Mouse (Mus musculus) T-helper 17 cell (primary cell): Measurements from ENCODE around the gene Catip.
"Not testable (repeated sequence)": the region's sequence is repeated elsewhere in the genome, so short reads cannot be mapped to it uniquely, and the experiment has no call there.

ENCODE experiments used
- in situ Hi-C, 2 experiments: fragments of 300-600 bp; cut with MboI, MseI; formaldehyde crosslinking; loops; 1 replicate in 1 of 2; 2 replicates in 1 of 2; pipeline ENCODE4 v1.15.1; 2025; ENCODE audit warnings: high pct_unique_total_duplicates in 2 of 2

Catip gene

DNA sequence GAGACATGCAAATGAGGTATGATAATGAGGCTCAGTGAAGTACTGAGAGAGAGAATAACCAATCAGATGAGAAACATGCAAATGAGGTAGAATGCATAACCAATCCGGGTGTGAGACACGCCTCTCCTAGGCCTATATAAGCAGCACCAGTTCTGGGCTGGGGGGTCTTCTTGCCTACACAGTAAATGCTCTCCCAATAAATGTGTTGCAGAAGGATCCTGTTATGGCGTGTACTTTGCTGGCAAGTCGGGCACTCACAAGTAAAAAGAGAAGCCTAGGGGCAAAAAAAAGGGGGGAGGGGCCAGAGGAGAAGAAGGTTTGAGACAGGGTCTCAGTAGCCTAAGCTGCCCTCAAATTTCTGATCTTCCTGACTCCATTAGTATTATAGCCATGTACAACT is 20.9 kb upstream of the Catip start:
- in situ Hi-C loops: not testable (repeated sequence)

DNA sequence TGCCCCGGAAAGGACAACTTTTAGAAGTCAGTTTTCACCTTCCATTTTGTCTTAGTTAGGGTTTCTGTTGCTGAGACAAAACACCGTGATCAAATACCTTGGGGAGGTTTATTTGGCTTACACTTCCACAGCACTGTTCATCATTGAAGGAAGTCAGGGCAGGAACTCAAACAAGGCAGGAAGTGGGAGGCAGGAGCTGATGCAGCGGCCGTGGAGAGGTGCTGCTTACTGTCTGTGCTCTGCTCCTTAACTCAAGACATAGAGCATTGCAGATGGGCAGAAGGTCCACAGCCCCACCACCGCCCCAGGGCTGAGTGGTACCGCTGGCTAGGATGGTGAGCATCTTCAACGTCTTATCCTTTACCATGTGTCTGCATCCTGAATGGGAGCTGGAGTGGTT is 20.0 kb upstream of the Catip start:
- in situ Hi-C loops: no loop called here

DNA sequence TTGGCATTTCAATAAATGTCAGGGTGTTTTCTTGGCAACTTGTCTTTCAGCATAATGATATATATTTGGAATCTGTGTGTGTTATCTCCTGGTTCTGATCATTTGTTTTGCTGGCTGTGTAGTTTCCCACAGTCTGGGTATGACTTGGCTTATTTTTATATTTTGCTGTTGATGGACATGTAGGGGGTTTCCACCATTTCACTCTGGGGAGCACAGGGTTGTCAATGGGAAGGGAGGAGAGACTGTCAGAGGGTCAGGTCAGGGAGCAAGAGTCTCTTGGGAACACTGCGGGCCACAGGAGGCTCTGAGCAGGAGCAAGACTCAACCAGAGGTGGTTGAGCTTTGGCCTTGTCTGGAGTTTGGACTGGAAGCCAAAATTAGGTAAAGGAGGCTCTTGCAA is 19.6 kb upstream of the Catip start:
- in situ Hi-C loops: no loop called here

DNA sequence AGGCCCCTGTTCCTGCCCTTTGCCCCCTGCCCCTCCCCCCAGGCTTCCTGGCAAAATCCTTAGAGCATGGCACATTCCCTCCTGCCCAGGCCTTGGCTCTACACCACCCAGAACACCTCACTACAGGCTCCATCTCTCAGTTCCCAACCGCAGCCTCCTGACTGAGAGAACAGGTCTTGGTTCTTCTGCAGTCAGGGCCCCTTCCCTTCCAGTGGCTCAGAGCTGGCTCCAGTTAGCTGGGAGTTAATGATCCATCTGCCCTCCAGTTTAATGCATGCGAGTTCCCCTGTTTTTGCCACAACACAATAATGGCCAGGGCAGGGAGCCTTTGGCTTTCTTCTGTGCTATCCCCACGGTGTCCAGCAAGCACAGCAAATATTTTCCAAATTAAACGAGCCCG is 18.7 kb upstream of the Catip start:
- in situ Hi-C loops: no loop called here

DNA sequence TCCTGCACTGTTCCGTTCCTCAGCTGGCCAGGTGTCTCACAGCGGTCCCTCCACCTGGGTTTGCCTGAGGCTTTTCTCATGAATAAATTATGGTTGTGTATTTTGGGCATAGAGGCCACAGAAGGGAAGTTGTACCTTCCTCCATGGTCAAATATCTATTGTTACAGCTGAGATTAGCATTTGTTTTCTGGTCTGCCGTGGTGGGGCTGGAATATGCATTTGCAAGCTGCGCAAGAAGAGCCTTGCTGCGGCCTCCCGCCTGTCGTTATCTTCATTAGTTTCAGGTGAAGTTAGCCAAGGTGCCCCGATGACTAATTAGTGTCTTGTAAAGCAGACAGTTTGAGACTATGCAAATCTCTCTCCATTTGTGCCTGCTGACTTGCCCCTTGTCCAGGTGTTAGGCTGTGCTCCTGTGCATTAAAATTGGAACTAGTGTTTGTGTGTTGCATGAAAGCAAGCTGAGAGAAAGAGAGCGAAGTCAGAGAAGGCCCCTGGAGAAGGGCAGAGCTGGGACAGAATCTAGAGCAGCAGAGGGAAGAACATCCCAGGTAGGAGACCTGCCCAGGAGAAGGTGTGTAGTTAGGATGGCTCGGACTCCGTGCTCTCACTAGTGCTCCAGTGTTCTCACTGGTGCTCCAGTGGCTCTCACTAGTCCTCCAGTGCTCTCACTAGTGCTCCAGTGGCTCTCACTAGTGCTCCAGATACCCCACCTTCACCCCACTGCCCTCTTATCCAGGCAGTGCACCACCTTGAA is 17.6 kb upstream of the Catip start:
- in situ Hi-C loops: no loop called here

DNA sequence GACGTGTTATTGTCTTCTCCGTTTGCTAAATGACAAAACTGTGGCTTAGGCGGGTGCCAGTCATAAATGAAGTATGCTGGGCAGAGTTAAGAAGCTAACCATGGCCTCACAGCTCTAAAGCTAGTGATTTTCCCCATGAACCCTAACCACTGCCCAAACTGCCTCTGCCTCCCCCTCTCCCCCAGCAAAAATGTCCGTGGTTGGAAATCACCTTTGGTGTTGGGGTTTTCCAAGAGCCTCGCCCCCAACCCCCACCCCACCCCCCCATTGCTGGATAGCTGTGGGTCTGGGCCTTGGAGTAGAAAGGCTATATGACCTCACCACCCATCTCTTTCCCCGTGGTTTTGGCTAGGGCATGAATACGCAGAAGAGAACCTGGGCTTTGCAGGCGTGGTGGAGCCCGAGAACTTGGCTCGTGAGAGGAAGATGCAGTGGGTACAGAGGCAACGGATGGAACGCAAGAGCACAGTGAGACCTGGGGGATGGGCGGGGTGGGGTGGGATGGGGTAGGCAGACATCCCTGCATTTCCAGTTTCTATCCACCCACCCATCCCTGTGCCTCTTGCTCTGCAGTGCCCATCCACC is 10.6 kb upstream of the Catip start:
- in situ Hi-C loops: no loop called here

DNA sequence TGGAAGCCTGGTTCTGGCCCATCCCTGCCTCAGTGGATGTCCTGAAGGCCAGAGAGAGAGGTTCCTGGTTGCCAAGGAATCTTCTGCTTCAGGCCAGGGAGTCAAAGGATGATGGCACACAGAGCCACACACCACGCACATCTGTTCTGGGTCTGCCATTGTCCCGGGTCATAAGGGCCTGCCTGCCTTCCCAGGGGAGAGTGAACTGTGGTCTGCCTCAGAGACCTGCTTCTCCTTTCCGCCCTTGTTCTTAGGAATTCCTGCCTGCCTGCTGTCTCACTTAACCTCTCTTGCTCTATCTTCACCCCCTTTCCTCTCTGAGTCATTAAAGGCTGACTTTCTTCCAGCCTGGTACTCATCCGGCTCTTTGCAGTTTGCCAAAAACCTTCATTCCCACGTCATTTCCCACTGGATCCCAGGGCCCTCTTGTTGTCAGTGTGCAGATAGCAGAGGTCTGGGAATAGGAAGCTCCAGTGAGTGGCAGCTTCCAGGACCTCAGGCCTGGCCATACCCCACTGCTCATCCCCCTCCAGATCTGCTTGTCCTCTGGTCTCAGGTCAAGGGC is 9.3 kb upstream of the Catip start:
- in situ Hi-C loops: no loop called here

DNA sequence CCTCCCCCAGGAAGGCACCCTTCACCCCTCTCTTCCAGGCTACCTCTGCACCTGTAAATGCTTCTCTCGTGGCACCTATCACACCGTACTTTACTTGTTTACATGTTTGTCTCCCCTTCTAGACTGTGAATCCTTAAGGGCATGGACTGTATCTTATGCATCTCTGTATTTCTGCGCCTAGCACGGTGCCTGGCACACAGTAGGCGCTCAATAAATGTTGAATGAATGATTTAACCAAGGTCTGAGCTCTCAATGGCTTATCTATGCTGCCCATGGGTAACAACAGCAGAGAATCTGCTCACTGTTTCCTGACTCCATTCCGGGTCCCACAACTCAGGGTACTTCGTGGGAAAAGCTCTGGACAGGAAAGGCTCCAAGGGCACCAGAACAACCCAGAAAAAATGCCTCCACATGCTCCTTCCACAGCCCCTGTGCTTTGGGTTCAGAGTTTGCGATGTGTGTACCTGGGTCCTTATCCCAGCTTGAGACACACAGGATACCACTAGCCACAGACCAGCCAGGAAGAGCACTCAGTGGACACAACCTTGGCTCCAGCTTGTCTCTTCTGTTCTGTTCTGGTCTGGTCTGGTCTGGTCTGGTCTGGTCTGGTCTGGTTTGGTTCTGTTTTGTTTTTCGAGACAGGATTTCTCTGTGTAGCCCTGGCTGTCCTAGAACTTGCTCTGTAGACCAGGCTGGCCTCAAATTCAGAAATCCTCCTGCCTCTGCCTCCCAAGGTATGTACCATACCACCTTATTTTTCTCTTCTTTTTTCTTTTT is 8.3 kb upstream of the Catip start:
- in situ Hi-C loops: no loop called here

DNA sequence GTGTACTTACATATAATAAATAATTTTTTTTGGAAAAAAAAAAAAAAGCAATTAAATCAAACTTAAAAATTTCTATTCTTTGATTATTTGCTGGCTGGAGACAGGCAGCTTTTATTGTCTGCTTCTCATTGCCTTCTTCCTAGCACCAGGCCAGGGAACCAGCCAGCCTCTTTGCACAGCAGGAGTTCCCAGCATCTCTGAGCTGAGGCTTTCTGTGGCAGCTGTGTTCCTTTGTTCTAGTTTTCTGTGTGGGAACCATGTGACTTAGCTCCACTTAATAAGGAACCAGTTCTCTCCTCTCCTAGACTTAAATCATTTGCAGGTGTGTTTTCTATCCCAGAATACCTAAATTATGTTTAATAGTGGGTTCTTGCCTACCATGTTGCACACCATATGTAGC is 4.4 kb upstream of the Catip start:
- in situ Hi-C loops: no loop called here

DNA sequence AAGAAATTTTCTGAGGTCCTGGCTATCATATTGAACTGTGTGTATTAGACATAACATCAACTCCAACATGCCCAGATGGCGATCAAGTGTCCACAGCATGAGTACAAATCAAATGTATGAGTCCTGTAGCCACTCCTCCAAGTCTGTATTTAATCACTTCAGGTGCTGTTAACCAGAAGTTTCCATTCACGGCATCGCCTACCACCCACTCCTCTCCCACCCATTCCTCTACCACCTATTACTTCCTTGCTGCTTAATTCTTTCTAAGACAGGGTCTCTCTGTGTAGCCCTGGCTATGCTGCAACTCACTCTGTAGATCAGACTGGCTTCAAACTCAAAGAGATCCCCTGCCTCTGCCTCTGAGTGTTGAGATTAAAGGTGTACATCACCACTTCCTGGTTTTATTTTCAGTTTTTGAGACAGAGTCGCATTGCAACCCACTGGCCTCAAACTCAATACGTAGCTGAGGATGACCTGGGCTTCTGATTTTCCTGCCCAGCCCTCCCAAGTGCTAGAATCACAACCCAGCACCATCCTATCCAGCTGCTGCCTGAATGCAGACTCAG is 1.9 kb upstream of the Catip start:
- in situ Hi-C loops: no loop called here

DNA sequence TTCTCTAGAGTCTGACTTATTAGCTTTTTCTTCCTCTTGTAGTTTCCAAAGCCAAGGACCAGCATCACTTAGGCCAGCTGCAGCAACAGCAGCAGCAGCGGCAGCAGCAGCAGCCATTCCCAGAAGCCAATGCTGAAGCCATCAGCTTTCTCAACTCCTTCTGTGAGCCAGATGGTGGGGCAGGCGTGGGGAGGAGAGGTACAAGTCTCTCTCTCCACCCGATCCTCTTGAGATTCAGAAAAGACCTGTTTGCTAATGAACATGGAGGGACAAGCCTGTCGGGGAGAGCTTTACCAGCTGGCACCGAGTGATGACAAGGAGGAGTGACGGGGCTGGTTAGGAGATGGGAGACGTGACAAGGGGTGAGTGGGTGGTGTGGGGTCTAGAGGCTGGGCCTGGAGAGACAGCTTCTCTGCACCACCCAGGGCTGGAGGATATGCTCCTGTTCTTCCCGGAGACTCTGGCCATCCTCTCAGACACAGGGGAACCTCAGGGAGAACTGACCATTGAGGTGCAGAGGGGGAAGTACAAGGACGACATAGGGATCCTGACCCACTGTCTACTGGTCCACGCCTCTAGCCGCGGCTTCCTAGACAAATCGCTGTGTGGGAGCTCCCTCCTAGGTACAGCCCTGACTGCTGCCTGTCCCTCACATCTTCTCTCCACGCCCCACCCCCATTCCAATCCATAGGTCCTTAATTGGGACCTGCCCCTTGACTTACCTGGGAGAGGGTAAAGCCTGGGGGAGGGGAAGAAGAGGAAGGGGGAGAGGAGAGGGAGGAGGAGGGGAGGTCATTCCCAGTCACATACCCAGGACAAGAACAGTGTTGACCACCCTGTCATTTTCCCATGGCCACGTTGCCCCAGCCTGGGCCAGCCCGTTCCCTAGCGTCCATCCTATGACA is 669 bp downstream of the Catip start:
- in situ Hi-C loops: no loop called here

DNA sequence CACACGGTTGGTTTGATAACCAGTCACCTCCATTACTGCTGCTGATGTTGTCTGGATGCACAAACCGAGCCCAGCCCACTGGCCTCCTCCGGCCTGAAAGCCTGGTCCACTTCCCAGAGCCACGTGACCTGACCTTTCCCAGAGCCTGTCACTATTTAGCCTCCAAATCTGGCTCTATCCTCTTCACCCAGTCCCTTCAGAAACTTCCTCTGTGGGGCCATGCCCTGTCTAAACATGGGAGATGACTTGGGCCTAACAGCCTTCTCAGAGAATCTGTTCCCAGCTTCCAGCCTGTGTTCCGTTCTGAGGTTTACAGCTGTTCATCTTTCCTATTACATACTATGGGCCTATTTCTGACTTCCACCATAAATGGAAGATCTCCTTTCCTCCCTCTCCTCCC is 1.5 kb downstream of the Catip start:
- in situ Hi-C loops: no loop called here

DNA sequence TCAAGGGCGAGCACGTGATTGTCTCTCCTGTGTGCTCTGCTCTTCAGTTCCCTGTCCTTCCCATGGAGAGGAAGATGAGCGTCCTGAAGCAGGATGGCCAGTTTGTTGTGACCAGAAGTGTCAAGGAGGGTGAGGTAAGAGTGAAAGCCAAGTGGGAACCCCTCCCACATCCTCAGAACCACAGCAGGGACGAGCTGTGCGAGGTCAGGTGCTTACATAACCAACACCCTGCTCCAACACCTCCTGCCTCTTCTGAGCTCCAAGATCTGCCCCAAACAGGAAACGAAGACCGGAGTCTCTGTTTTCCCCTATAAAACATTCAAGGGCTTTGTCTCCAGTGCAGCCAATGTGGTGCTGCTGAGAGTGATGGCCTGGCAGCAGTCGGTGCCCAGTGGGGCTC is 2.4 kb downstream of the Catip start:
- in situ Hi-C loops: no loop called here

DNA sequence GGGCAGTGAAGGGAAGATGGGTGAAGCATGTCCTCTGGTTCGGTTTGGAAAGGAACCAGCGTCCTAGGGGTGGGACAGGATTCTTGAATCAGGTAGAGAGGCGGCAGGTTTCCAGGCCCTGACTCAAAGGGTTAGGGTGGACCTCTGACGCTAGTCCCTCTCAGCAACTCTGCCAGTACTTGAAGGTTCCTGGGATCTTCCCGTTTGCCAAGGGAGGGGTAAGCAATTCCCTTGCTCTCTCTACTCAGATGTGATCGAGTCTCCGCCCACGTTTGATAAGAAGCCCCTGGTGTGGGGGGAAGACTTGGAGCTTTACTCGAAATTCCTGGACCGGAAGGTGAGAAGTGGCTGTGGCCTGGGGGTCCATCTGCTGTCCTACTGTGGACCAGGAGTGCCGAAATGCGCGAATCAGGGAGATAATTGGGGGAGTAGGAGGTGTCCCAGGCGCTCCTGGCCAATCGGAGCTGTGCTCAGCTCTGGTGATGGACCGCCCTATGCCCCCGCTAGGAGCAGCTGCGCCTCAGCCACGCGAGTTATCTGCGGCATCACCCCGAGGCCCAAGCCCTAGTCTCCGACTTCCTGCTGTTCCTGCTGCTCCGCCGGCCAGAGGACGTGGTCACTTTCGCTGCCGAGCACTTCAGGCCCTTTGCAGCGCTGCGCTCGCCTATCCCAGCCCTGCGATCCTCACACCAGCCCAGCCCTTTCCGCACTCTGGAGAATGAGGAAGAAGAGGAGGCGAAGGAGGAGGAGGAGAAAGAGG is 6.2 kb downstream of the Catip start:
- in situ Hi-C loops: no loop called here

DNA sequence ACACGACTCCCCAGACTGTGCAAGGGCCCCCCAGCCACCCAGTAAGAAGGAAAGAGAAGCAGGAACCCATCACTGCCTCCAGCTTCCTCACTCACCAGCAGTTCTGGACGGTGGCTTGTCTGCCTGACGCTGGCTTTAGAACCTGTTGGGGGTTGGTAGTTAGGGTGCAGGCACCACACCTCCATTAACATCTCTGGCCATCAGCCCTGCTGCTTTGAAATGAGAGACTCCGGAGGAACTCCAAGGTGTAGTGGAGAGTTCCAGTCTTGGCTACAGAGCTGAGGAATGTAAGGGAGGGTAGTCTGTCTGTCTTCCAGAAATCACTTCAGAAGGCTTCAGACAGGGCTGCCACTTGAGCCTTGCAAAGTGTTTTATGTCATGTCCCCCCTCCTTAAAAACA is 8.1 kb downstream of the Catip start:
- in situ Hi-C loops: no loop called here

DNA sequence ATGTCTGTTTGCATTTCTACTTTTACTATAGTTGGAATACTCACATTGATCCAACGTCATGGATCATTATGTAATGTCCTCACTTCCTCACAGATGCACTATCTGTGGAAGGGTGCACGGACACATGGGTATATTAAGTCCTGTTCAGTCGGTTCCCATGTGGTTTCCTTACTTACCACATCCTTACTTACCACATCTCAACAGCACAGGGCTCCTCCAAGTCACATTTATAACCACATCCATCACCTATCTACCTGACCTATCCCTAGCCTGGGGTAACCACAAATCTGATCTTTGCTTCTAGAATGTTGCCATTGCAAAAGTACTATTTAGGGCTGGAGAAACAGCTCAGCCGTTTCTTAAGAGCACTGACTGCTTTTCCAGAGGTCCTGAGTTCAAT is 11.5 kb downstream of the Catip start:
- in situ Hi-C loops: no loop called here

DNA sequence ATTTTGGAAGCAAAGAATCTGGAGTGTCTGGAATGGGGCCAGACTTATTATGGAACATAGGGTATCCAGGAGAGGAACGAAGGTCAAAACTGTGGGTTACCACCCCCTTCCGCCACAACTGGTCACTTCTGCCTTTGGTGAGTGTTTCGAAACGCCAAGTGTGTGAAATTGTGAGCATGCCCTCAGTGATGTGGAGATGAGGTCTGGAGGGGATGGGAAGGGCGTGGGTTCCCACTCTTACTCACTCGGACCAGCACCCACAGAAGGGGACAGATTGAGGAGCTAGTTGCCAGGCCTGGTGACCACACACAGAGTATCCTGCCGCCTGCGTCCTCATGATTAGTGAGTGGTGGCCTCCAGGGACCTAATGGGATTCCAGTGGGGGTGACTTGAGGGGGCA is 13.1 kb downstream of the Catip start, which contains the start of gene Slc11a1:
Gene Slc11a1 (plus strand): TSS at position 216 of the 400 bp plus-strand sequence.
- in situ Hi-C loops: loop anchor here (25.0 kb wide), 2 partner anchors 88 to 1112 kb away; partner anchors contain the start of genes Aamp (in 1 of the 2), Chpf (in 1 of the 2), Gpbar1 (in 1 of the 2) and Pnkd (in 1 of the 2)

DNA sequence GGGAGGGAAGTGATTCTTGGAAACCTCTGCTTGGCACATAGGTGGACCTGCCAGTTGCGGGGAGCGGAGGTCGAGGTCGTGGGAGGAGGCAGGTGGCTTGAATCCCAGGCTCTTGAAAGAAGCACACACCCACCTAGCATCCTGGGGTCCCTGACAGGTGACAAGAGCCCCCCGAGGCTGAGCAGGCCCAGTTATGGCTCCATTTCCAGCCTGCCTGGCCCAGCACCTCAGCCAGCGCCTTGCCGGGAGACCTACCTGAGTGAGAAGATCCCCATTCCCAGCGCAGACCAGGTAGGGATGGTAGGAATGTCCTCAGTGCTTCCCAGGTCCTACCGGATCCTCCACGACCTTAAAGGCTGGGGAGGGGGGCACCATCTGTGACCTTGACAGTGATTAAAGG is 13.7 kb downstream of the Catip start:
- in situ Hi-C loops: loop anchor here (25.0 kb wide), 2 partner anchors 88 to 1112 kb away; partner anchors contain the start of genes Aamp (in 1 of the 2), Chpf (in 1 of the 2), Gpbar1 (in 1 of the 2) and Pnkd (in 1 of the 2)

DNA sequence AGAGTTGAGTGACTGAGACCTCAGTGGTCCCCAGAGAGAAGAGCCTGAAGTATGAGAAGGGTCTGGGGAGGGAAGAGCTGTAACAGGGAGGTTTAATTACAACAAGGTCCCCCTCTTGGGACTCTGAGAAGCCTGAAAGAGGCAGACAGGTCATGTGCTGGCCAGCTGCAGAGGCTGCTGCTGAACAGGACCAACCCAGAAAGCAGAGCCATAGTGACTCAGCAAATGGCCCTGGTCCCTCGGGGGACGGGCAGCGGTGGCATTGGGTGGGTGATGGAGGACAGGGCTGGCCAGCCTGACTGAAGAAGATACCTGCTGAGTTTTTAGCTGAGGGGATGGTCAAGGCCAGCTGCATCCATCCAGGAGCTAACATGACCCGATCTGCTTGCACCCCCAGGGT is 14.5 kb downstream of the Catip start:
- in situ Hi-C loops: loop anchor here (25.0 kb wide), 2 partner anchors 89 to 1111 kb away; partner anchors contain the start of genes Aamp (in 1 of the 2), Chpf (in 1 of the 2), Gpbar1 (in 1 of the 2) and Pnkd (in 1 of the 2)
